Mouse (Mus musculus): ENCODE results near the gene Kat2a.

Gene Kat2a

DNA sequence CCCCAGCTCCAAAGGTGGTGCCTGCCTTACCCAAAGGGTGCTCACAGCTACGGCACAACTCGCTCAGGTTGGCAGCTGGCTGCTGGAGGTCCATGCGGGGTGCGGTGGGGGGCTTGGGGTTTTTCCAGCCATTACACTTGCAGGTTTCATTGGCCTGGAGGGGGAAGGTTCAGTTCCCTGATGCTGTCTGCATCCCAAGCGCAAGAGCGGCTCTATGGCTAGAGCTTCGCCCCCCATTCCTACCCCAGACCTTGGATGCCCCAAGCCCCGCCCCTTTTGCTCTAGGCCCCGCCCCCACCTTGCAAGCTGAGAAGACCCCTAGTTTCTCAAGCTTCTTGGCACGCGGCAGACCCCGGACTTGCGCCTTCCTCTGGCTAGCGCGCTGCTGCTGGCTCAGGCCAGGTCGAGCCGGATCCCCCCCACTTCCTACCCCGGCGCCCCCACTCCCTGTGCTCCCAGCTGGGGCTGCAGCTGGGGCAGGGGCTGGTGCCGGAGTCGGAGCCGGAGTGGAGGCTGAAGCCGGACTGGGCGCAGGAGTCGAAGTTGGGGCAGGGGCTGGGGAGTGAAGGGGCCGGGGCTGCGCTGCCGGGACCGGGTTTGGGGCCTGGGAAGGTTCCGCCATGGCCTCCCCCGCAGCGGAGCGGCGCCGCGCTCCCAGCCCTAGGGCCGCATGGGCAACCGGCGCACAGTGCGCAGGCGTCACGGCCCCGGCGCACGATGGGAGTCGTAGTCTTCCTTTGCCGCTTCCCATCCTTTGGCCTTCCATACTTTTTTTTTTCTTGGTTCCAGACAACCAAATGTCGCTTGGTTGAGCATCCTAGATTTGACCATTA is at the start of gene Kat2a:
Gene Kat2a (minus strand): TSS at position 683 of the 833 bp plus-strand sequence.
- peak; percentile 71 for DNase-seq (ENCODE audit: low read depth, low spot score)

GRCm38 (mm10) chr11:100761547-100762045 is 49.3 kb upstream of the Kat2a start:
- DNase-seq (ENCODE audit: low read depth, low spot score): peak; percentile 75

DNA sequence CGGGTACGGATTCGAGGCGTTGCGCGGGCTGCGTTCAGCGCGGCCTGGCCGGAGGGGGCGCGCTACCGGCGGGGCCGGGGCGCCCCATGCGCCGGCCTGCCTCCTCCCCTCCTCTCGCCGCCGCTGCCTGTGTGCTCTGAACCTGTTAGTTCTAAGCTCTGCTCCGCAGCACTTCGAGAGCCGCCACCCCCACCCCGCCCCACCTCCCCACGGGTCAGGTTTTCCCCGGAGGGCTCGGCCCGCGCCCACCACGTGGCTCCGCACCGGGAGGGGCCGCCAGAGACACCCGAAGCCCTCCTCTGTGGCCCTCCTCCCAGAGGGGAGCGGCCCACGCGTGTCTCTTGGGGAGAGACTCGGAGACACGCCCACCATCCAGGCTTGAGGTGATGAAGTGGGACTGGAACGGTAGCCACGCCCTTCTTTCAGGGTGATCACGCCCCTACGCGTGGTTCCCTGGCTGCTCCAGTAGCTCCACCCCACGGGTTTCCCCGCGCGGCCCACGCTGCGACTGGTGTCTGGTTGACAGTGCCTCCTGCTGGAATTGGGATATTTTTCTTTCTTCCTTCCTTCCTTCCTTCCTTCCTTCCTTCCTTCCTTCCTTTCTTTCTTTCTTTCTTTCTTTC is 47.5 kb upstream of the Kat2a start, which contains the start of gene Kcnh4:
Gene Kcnh4 (minus strand): TSS at position 332 of the 623 bp plus-strand sequence.
- DNase-seq (ENCODE audit: low read depth, low spot score): no peak

DNA sequence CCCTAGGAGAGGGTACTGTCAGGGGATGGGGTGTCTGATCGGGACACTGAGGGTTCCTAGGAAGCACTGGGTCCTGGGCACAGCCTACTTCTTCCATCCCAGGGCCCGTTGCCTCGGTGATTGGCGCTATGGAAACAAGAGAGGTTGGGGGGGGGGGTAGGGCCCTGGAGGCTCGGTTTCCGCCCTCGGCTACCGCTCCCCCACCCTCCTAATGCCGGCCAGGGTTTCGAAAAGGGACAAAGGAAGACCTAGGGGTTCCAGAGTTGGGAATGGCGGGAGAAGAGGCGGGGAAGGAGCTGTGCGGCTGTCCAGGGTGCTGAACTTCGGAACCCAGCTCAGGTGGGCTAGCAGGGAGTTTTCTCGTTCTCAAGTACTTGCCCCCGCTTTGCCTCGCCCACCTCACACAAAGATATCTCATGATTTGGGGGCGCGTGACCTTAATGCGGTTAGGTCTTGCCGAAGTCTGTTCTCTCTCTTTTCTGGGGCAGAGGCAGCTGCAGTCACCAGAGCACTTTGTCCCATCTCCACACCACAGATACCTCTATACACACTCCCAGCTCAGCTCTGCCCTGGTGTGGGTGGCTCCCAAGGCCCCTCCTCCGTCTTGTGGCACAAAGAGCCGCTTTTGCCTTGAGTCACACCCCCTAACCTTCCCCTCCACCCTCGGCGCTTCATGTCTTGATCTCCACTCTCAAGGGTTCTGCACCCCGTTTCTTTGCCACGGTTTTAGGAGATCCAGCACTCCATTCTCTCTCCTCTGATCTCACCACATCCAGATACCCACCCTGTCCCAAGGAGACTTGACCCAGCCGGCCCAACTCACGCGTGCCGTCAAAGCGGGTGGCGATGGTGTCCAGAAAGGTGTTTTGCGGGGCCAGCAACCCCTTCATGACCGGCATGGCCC is 46.7 kb upstream of the Kat2a start:
- no peak for DNase-seq (ENCODE audit: low read depth, low spot score)

- no peak for DNase-seq (ENCODE audit: low read depth, low spot score)
Measured at GRCm38 (mm10) chr11:100757566-100757965, 45.3 kb upstream of the Kat2a start.

DNA sequence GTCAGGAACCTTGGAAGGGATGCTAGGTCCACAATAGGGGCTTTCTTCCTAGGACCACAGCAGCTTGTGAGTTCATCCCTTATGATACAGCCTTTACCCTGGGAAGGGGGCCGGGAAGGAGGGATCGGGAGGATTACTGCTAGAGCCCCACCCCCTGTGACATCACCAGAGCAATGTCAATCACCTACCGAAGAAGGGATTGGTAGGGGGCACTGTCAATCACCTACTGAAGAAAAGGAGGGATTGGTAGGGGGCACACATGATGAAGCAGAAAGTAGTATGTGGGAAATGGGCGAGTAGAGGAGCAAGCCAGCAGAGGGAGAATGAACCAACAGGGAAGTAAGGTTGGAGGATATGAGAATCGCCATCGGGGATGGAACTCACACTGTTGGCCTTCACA is 44.2 kb upstream of the Kat2a start:
- no peak for DNase-seq (ENCODE audit: low read depth, low spot score)

DNA sequence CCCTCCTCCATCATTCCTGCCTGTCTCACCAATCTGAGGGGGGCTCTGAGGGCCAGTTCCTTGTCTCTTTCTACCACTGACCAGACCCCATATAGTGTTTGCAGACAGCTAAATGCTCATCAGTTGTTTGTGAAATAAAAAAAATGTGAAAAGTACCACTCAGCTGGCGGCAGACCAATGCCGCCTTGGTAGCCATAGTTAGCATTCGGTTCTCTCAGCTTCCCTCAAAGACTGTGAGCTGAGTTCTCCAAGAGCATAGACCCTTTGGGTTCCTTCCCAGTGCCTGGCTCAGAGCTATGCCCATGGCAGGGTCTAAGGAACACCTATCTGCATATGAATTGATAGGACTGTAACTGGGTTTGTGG is 42.4 kb upstream of the Kat2a start:
- no peak for DNase-seq (ENCODE audit: low read depth, low spot score)

DNA sequence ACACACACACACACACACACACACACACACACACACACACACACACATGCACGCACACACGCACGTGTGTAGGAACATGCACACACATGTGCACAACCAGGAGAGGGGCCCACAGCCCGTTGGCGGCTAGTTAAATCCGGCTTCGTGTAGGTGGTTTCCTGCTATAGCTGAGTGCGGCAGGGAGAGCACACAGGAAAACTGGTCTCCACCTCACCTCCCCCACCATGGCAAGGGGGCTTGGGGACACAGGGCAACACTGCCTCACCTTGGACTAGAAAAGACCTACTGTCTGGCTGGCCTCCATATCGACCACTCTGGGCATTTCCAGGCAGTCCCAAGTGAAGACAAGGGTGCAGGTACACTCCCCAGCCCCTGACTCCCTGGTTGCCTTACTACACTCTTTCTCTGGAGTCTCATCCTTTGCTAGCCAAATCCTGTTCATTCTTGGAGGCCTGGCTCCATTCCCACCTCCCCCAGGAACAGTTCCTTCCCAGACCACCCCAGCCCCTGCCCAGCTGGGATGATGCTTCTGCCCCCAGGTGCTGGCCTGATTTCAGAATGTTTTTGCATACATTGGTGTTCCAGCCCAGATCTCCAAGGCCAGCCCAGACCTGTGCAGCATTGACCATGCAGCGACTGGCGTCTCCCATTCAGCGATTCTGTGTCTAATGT is 41.9 kb upstream of the Kat2a start:
- DNase-seq (ENCODE audit: low read depth, low spot score): no peak

GRCm38 (mm10) chr11:100752294-100752693 is 40.0 kb upstream of the Kat2a start:
- no peak for DNase-seq (ENCODE audit: low read depth, low spot score)

- no peak for DNase-seq (ENCODE audit: low read depth, low spot score)
Measured at GRCm38 (mm10) chr11:100750127-100750526, 37.9 kb upstream of the Kat2a start.

GRCm38 (mm10) chr11:100749469-100749868 is 37.2 kb upstream of the Kat2a start:
- DNase-seq (ENCODE audit: low read depth, low spot score): no peak

- DNase-seq (ENCODE audit: low read depth, low spot score): no peak
Measured at GRCm38 (mm10) chr11:100748620-100749019, 36.4 kb upstream of the Kat2a start.

DNA sequence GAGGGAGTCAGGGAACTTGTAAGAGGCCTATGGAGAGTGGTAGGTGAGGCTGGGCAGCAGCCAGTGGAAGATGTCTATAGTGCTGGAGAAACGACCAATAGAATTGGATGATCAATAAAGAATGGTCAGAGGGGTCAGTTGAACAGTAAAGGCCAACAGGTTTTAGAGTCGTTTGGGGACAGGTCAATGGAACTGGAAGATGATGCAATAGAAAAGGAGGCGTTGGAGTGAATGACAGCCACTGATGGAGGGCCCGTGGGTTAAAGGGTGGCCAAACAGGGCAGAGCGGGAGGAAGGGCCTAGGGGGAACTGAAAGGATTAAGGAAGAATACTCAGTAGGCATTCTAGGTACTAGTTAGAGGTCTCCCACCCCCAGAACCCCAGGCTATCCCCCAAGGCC is 34.8 kb upstream of the Kat2a start:
- no peak for DNase-seq (ENCODE audit: low read depth, low spot score)

DNA sequence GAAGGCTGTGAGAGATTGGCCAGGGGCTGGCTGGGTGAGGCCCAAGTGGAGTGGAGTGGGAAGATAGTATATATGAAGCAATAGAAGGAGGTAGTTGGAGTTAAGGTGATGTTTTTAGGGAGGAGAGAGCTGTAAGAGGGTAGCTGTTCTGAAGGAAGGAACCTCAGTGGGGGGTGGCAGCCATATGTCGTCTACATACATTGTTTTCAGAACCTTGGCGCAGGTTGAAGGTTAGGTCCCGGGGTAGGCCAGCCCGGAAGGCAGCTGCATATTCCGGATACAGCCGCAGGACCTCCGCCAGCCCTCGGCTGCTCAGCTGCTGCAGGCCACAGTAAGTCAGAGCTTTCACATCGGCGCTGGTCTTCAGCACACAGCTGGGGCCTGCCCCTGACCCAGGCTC is 34.3 kb upstream of the Kat2a start:
- DNase-seq (ENCODE audit: low read depth, low spot score): no peak

DNA sequence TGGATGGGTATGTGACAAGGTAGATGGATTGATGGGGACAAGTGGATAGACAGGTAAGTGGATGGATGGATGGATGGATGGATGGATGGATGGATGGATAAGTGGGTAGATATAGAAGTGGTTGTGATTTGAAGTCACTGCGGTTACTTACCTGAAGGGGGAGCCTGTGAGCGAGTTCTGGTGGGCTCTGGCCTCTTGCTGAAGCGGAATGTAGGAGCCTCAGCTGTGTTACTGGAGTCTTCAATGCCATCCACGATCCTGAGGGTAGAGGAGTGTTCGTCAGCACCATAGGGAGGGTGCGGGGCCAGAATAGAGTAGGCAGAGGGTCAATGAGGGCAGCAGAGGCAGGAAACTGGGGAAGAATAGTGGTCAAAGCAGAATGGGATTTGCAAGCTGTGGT is 32.8 kb upstream of the Kat2a start:
- no peak for DNase-seq (ENCODE audit: low read depth, low spot score)

DNA sequence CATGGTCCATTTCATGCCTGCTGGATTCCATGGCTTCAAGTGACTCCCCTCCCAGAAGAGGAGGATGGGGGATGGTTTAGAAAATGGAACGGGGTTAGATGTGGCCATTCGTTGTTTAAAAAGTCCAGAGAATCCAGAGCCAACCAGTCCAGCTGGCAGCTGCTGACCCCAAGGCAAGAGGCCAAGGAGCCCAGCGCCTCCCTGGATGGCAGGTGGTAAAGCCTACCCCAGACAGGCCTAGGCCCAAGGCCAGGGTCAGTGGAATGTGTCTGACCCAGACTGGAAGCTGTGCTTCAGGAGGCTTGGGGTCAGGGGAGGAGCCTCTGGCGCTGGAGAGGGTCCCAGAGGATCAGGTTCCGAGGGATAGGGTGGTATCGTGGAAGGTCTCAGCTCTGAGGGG is 29.1 kb upstream of the Kat2a start:
- DNase-seq (ENCODE audit: low read depth, low spot score): no peak

DNA sequence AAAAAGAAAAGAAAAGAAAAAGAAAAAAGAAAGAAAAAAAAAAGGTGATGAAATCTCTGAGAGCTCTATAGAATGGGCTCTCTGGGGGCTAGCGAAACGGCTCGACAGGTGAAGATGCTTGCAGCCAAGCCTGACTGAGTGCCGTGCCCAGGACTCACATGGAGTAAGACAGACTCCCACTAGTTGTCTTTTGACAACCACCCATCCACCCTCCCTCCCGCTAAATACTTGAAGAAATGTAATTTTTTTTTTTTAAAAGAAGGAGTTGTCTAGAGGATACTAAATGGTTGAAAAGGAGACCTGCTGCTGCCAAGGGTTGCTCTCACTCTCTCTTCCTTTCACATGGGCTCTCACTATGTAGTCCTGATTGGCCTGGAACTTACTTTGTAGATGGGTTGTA is 26.5 kb upstream of the Kat2a start:
- DNase-seq (ENCODE audit: low read depth, low spot score): no peak

DNA sequence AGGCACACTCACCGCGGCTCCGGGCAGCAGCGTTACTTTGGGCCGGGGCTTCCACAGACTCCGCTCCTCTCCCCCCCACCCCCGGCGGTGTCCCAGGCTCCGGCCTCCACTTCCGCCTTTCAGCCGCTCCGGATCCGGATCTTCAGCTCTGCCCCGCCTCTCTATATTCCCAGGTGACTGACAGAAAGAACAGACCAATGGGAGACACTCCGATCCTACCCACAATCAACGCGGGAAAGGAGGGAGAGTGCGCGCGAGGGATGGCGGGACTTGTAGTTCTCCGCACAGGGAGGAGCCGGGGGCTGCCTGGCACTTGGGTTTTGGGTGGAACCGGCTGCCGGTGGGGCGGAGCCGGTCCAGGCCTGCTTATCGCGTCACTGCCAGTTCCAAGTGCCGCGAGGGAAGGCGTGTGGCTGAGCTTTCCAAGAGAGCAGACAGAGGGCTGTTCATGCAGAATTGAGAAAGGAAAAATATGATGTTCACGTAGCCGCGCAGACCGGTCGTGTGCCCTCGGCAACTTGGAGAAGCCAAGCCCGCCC is 25.9 kb upstream of the Kat2a start, which contains the start of gene Rab5c:
Gene Rab5c (minus strand): TSS at position 150 of the 539 bp plus-strand sequence.
- peak; percentile 98 for DNase-seq (ENCODE audit: low read depth, low spot score)

- DNase-seq (ENCODE audit: low read depth, low spot score): no peak
Measured at GRCm38 (mm10) chr11:100737105-100737733, 25.0 kb upstream of the Kat2a start.

DNA sequence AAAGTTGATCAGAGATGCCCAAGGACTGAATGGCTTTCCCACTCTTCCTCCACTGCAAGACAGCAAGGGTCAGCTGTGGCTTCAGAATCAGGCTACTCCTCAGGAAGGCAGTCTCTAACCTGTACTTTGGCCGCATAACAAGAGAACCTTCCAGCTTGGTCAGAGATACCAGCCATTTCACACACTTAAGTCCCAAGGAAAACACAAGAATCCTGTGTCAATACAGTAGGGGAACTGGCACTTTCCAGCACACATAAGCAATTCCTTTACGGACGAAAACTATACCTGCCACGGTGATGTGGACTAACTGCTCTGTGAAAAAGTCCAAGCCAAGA is 24.4 kb upstream of the Kat2a start:
- DNase-seq (ENCODE audit: low read depth, low spot score): no peak
